Mouse (Mus musculus) heart, embryonic 11.5 days (tissue): ENCODE data around the gene Gm10800. TPM values are rescaled to one million over a fixed set of nuclear protein-coding genes. Genes with fewer than 3 reads are reported as not detected.
"Not testable (repeated sequence)": the region's sequence is repeated elsewhere in the genome, so short reads cannot be mapped to it uniquely, and the experiment has no call there.

Experiments
- ATAC-seq: fragments of 200-750 bp; cut with Nextera tagmentation; replicated peaks from 2 replicates; pipeline ENCODE4 v1.8.0; 2017; ENCODE audit warnings: moderate library complexity; ENCODE audit not compliant: insufficient number of reproducible peaks, low FRiP score, low TSS enrichment
- H3K27ac ChIP-seq: fragments of 300-500 bp; sonication (generic); 2 replicates; pipeline ENCODE4 v1.5.1; 2014; ENCODE audit warnings: mild to moderate bottlenecking, low read depth, low read length
- H3K27me3 ChIP-seq: fragments of 300-500 bp; sonication (generic); 2 replicates; pipeline ENCODE4 v1.6.1; 2014; ENCODE audit warnings: mild to moderate bottlenecking, low read length, mixed read lengths; ENCODE audit not compliant: control insufficient read depth, insufficient read depth
- H3K36me3 ChIP-seq: fragments of 300-500 bp; sonication (generic); 2 replicates; pipeline ENCODE4 v1.6.1; 2014; ENCODE audit warnings: mild to moderate bottlenecking, low read length, moderate library complexity, mixed read lengths; ENCODE audit not compliant: control insufficient read depth, insufficient read depth
- H3K4me1 ChIP-seq: fragments of 300-500 bp; sonication (generic); 2 replicates; pipeline ENCODE4 v1.6.1; 2014; ENCODE audit warnings: low read length; ENCODE audit not compliant: control insufficient read depth, insufficient read depth
- H3K4me2 ChIP-seq: fragments of 300-500 bp; sonication (generic); 2 replicates; pipeline ENCODE4 v1.6.1; 2014; ENCODE audit warnings: mild to moderate bottlenecking, moderate library complexity
- H3K4me3 ChIP-seq: fragments of 300-500 bp; sonication (generic); 2 replicates; pipeline ENCODE4 v1.5.1; 2014; ENCODE audit warnings: low read depth, low read length
- H3K9ac ChIP-seq: fragments of 300-500 bp; sonication (generic); 2 replicates; pipeline ENCODE4 v1.6.1; 2014; ENCODE audit warnings: mild to moderate bottlenecking, low read depth, low read length, moderate library complexity
- H3K9me3 ChIP-seq: fragments of 300-500 bp; sonication (generic); replicated peaks from 2 replicates; pipeline ENCODE4 v1.6.1; 2016; ENCODE audit warnings: low read length; ENCODE audit not compliant: control insufficient read depth
- WGBS: fragments of 180-500 bp; shearing (Covaris S2); extraction: QIAGEN DNeasy Blood & Tissue Kit; methylation state at CpG from one replicate; pipeline ENCODE4 v1.1.7; 2014; ENCODE audit not compliant: insufficient replicate concordance; 5-methylcytosine and 5-hydroxymethylcytosine counted together
- polyA plus RNA-seq: library from polyadenylated mRNA; unstranded; fragments of >200 nt; fragmentation: Nextera tagmentation; extraction: Ambion mirVana; gene quantifications from 2 replicates; pipeline ENCODE4 v1.2.1, GENCODE M21; 2014

Gene Gm10800
- 0.39 TPM in 1 of 2 replicates, not detected in the other for polyA plus RNA-seq

- H3K4me1 ChIP-seq, ATAC-seq, H3K27me3 ChIP-seq, H3K4me2 ChIP-seq, H3K9ac ChIP-seq, H3K27ac ChIP-seq, H3K36me3 ChIP-seq, H3K4me3 ChIP-seq, H3K9me3 ChIP-seq: not testable (repeated sequence)
- 82% methylated on average over 4 of the region's 4 CpGs for WGBS
Observed at GRCm38 (mm10) chr2:98667201-98667600, at the start of gene Gm10800. Gene Gm10800, minus strand, starts transcription at chr2:98667301.

DNA sequence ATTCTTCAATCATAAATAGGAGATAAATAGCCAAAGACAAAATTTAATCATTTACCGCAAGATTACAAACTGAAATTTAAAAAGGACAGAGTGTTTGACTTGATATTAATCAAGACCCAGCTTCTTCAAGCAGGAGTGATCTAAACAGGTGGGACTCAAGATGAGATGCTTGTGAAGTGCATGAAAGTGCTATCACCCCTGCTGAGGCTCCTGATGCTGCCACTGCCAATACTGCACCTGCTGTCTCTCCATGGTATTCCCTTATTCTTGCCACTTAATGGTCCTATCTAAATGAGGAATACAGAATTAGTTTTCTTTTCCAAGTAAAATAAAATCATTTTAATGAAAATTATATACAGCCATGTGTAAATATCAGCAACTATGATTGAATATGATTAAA is 30.4 kb upstream of the Gm10800 start:
- 88% methylated on average over 1 of the region's 1 CpGs for WGBS
- no peak overlapping the region for H3K9ac ChIP-seq
- no peak overlapping the region for H3K27ac ChIP-seq
- no peaks in the 10 kb centered on the region for H3K36me3 ChIP-seq
- no peak overlapping the region for H3K4me2 ChIP-seq
- no peaks in the 10 kb centered on the region for H3K4me1 ChIP-seq
- no peaks in the 10 kb centered on the region for H3K27me3 ChIP-seq
- no peak overlapping the region for H3K4me3 ChIP-seq
- H3K9me3 ChIP-seq, result no peaks in the 10 kb centered on the region
- ATAC-seq, result no peak

DNA sequence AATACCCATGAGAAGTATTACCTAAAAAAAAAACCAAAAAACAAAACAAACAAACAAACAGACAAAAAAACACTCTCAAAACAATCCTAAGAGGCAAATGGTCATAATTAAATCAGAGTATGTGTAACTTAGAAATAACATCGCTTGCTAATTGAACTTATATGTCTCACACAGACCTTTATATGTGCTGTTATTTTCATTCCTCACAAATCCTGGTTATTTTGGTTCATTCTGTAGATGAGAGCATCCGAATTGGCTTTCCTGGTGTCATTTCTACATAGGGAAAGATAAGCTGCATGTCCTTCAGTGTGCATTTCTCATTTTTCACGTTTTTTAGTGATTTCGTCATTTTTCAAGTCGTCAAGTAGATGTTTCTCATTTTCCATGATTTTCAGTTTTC is 5.2 kb downstream of the Gm10800 start, which contains the start of gene Gm10801:
Gm10801 (plus strand) TSS at position 301 of the 400 bp plus-strand sequence.
- not testable (repeated sequence) for H3K4me2 ChIP-seq, H3K27me3 ChIP-seq, H3K9ac ChIP-seq, H3K4me1 ChIP-seq, ATAC-seq, H3K36me3 ChIP-seq, H3K4me3 ChIP-seq, H3K9me3 ChIP-seq, H3K27ac ChIP-seq
- WGBS, result 72% methylated on average over 4 of the region's 5 CpGs

Other genes with a start within 250 kb of the Gm10800 start
- 0.57 TPM in 1 of 2 replicates, not detected in the other for gene Gm10801, start 5.1 kb downstream of the Gm10800 start, polyA plus RNA-seq